Mouse (Mus musculus): ENCODE measurements at regions not wholly inside any gene's neighbourhood (a gene's known extent, or its start where the extent isn't known, plus 50 kb on each side); places are given as distances from the start of the nearest gene placed in this dataset.

GRCm38 (mm10) chr3:51086441-51086849, 137.8 kb upstream of the Noct start:
- ATAC-seq (ENCODE audit: low TSS enrichment): no peak

- no peak for ATAC-seq (ENCODE audit: low TSS enrichment)
Observed at GRCm38 (mm10) chr3:51087076-51087475, 137.2 kb upstream of the Noct start.

DNA sequence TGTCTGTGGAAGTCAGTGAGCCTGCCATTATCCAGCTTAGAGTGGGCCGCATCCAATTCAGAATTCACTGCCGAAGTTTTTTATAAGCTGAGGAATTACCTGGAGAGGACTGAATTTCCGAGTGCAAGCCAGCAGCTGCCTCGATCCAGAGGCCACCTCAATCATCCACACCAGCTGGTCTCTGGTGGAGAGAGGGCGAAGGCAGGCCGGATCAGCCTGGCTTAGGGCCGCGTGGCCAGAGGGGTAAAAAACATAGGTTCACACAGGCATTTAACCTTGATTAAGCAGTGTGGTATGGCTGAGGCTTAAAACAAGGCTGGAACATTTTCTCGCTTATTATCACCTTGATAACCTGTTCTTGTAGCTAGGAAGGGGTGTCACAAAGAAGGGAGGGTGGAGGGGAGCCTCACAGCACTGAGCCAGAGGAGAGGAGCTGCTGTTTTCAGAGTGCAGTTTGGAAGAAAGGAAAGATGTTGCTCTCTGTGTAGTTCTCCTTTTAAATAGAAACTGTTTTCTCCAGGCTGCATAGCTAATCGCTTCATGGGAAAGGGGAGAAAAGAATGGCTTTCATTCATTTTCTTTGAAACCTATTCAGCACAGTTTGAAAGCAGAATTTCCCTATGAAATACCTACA, 135.1 kb upstream of the Noct start:
- no peak for ATAC-seq (ENCODE audit: low TSS enrichment)

- ATAC-seq (ENCODE audit: low TSS enrichment): no peak
Observed at GRCm38 (mm10) chr3:51091478-51091877, 132.8 kb upstream of the Noct start.

DNA sequence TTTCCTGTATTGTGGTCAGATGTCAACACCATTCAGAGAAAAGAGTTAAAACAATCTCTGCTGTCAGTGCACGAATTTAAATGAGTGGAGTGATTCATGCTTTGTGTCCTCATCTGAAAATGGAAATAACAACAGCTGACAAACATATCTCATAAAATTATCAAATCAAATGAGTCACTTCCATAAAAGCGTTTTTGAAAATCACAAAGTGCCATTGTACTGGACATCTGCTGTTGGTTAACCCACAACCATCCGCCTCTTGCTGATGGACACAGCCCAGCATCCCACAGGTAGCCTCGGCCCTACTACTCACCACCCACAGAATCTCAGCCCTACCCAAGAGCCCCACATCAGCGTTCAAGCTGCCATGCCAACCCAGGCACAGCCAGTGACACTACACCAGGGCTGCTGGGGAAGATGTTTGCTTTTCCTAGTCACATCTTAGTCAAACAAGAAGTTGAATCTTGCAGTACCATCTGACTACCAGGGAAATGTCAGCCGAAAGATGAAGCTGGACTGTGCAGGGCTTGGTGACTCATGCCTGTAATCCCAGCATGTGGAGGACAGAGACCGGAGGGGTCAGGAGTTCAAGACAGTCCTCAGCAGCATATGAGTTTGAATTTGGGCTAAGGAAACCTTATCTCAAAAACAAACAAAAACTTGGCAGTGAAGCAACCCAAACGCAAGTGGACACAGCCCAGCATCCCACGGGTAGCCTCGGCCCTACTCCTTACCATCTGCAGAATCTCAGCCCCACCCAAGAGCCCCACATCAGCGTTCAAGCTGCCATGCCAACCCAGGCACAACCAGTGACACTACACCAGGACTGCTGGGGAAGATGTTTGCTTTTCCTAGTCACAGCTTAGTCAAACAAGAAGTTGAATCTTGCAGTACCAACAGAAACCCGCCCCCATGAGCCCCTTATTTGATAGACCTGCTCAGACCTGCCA, 131.9 kb upstream of the Noct start:
- peak; percentile 22; the same call in 1 of the 2 replicates for ATAC-seq (ENCODE audit: low TSS enrichment)

- peak; percentile 50 for ATAC-seq (ENCODE audit: low TSS enrichment)
Observed at GRCm38 (mm10) chr3:51095847-51096447, 128.3 kb upstream of the Noct start.

GRCm38 (mm10) chr3:51096545-51096944, 127.7 kb upstream of the Noct start:
- ATAC-seq (ENCODE audit: low TSS enrichment): no peak

DNA sequence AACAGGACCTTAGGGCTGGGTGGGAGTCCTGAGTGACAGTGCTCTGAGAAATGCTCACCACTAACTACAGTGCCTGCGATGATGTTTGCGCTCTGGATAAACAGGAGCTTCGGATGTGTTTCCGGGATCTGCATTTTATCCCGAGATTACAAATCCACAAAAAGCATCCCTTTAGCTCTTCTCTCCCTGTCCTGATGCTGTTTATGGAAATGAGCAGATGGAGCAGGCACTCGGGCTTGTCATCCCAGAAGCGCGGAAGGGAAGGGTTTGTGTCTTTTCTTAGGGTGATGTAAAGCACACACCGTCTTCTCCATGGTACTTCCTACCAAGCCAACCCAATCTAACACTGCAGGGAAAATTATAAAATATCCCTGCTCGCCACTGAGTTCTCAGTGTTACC, 126.9 kb upstream of the Noct start:
- peak; percentile 90 for ATAC-seq (ENCODE audit: low TSS enrichment)

DNA sequence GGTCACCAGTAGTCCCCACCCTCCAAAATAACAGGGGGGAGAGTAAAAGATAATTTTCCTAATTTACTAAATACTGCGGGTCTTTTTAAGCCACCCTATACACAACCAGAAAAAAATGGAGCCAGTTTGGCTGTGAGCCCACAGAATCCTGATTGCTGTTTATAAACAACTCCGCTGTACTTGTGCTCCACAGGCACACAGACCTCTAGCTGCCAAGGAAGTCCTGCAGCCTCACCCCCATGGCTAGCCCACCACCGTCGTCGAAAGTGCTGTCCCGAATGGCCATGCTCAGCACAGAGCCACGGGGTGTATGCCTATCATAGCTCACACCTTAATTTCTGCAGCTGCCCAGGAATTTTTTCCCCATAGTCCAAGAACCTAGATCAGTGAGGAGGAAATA, 124.3 kb upstream of the Noct start:
- ATAC-seq (ENCODE audit: low TSS enrichment): no peak

GRCm38 (mm10) chr3:51108639-51109202, 115.5 kb upstream of the Noct start:
- no peak for ATAC-seq (ENCODE audit: low TSS enrichment)

DNA sequence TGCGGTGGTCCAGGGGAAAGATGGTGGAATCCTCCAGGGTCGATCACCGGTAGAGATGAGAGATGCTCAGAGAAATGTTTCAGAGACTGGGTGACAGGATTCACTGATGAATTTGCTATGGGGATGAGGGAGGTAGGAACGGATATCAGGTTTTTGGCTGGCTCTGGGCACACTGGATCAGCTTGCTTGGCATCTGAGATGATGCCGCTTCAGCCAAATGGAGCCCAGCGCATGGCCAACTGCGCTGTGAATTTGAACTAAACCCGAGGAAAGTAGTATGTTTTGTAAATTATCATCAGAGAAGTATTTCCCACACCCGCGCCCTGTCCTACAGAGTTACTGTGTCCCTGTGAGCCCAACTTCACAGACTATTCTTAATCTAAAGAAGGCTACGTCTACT, 113.0 kb upstream of the Noct start:
- no peak for ATAC-seq (ENCODE audit: low TSS enrichment)

DNA sequence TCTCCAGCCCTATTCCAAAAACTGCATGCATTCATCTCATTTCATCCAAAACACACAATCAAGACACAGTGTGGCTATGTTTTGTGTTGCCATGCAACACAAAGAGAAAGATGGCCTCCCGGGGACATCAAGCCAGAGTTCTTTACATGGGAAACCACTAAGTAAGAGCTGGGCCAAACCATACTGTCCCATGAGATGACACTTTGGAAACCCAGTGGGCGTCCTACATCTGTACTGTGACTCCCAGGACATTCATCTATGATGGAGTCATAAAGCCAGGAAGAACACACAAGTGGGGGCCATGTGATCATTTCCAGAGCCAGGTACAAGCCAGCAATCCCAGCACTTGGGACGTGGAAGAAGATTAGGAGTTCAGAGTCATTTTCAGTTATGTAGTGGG, 111.9 kb upstream of the Noct start:
- no peak for ATAC-seq (ENCODE audit: low TSS enrichment)

DNA sequence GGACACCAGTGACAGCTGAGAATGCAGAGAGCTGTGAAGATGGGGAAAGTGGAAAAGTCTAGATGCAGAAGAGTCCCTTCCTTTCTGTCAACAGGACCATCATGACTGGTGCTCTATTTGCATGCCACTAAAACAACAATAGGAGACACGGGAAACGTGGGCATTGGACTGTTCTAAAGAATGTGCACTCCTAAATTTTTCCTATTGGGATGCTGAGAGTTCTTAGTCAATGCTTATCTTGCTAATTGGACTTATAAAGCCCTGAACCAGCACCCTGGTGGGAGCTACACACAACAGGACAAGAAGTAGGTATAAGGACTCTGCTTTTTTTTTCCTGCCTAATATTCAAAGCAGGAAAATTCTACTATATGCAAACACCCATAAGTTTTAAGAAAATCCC, 108.3 kb upstream of the Noct start:
- ATAC-seq (ENCODE audit: low TSS enrichment): no peak

DNA sequence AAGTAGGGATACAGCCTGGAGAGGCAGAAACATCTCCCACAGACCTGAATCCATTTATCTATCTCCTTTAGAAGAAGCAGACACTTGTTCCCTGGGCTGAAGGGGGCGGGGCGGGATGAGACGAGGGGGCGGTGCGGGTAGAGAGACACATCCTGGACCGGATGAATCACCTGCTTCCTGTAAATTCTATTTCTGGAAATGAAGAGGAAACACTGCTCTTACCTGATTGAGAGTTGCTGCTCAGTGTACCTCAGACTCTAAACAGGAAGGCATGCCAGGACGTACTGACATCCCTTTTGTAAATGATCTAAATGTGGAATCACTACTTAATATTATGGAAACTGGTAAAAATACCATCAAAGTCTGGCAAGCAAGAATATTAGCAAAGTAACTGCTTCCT, 105.5 kb upstream of the Noct start:
- no peak for ATAC-seq (ENCODE audit: low TSS enrichment)

GRCm38 (mm10) chr3:51120522-51120921, 103.7 kb upstream of the Noct start:
- no peak for ATAC-seq (ENCODE audit: low TSS enrichment)

DNA sequence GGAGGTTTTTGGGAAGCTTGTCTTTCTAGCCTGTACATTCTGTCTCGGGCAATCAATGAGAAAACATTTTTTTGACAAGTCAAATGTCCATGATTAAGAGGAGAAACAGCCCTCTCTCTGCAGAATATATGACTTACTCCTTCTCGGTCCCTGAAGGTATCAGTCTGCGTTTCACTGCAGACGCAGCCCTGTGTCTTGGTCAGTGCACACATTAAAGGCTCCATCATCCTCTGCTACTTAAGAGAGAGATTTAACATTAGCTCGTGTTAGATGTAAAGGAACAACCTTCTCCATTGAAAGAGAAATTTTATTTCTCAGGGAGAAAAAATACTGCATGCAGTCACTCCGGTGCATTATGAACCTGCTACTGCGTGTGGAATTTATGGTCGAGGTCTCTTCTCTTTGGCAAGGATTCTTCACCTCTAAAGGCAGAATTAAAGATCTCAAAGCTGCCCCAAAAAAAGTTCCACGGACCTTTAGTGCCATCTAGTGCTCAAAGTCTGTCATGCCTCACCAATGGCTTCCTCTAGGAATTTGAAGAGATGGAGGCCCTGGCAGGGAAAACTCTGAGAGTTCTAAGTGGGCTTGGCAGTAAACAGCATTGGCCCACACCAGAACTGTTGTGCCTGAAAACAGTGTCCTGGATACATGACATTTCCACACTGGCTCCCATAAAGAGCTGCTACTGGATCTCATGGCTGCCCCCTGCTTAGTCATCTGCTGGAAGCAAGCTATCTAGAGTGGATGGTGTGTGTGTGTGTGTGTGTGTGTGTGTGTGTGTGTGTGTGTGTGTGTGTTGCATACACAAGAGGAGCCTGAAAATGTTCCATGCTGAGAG, 102.3 kb upstream of the Noct start:
- ATAC-seq (ENCODE audit: low TSS enrichment): peak; percentile 81

GRCm38 (mm10) chr3:51122541-51122935, 101.7 kb upstream of the Noct start:
- ATAC-seq (ENCODE audit: low TSS enrichment): no peak

- ATAC-seq (ENCODE audit: low TSS enrichment): no peak
Observed at GRCm38 (mm10) chr3:51127875-51128274, 96.4 kb upstream of the Noct start.

- no peak for ATAC-seq (ENCODE audit: low TSS enrichment)
Observed at GRCm38 (mm10) chr3:51128491-51129155, 95.6 kb upstream of the Noct start.

DNA sequence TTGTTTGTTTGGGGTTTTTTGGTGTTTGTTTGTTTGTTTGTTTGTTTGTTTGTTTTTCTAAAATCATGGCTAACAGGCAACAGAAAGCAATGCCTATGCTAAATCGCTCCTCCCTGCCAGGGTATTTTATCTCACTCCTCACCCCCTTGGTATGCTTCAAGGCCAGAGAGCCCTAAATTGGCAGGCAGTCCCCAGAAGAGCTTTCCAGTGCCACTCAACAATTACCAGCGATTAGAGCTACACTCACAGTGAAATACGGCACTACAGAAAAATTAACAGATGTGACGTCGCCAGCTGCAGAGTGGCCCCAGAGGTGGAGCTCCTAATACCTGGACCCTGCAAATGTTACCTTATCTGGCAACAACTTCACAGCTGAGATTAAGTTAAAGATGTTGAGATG, 93.5 kb upstream of the Noct start:
- ATAC-seq (ENCODE audit: low TSS enrichment): no peak

GRCm38 (mm10) chr3:51131341-51131740, 92.9 kb upstream of the Noct start:
- ATAC-seq (ENCODE audit: low TSS enrichment): no peak

Data from frontal cortex, adult (tissue).